Mouse (Mus musculus): Measurements from ENCODE around the gene Nkx6-2. TPM values are rescaled to one million over a fixed set of nuclear protein-coding genes. Genes with fewer than 3 reads are reported as not detected.

Gene Nkx6-2
- total and polyA plus RNA-seq, 3 experiments: 0.12 TPM; not detected in 2

- Histone ChIP-seq H3K9me3 (replicated peaks; ENCODE audit: insufficient read depth, low read length) (no peaks in the 10 kb centered on the region), H3K79me2 (ENCODE audit: control insufficient read depth, insufficient read depth, low read length, poor library complexity) (no peaks in the 10 kb centered on the region), H3K4me3 (ENCODE audit: control insufficient read depth in 1 of 2, insufficient read depth in 1 of 2, low read depth in 2 of 2, low read length in 2 of 2) (no peak overlapping the region), H3K27me3 (ENCODE audit: control insufficient read depth in 1 of 2, insufficient read depth in 2 of 2, low read length in 2 of 2) (no peaks in the 10 kb centered on the region), H3K9ac (ENCODE audit: control insufficient read depth, low read depth, low read length, poor library complexity, severe bottlenecking) (no peak overlapping the region), H3K36me3 (ENCODE audit: control insufficient read depth in 1 of 2, insufficient read depth in 2 of 2, low read length in 2 of 2) (no peaks in the 10 kb centered on the region; a peak in 1 of 4 replicates), H3K4me1 (ENCODE audit: control insufficient read depth in 1 of 2, insufficient read depth in 2 of 2, low read length in 2 of 2) (no peaks in the 10 kb centered on the region), H3K27ac (ENCODE audit: control insufficient read depth, low read depth, low read length) (no peak overlapping the region)
- TF ChIP-seq MEF2A (IDR thresholded peaks at IDR 0.05; ENCODE audit: extremely low read depth, insufficient replicate concordance, low read depth, low read length, poor library complexity, severe bottlenecking): no peak
- TF ChIP-seq CHD1 (IDR thresholded peaks at IDR 0.05; ENCODE audit: low read depth, low read length): no peak
- no peak for TF ChIP-seq MAZ (IDR thresholded peaks at IDR 0.05; ENCODE audit: low read depth, low read length)
- TF ChIP-seq JUND (IDR thresholded peaks at IDR 0.05; ENCODE audit: low read depth, low read length): no peak
- TF ChIP-seq MYB (IDR thresholded peaks at IDR 0.05; ENCODE audit: low read depth, low read length): no peak
- no peak for TF ChIP-seq NRF1 (IDR thresholded peaks at IDR 0.05; ENCODE audit: insufficient read depth, low read depth, low read length, poor library complexity, severe bottlenecking)
- no peak for TF ChIP-seq SMC3 (IDR thresholded peaks at IDR 0.05; ENCODE audit: low read depth, low read length)
- no peak for TF ChIP-seq CHD2 (IDR thresholded peaks at IDR 0.05; ENCODE audit: low read length)
- no peak for TF ChIP-seq MXI1 (IDR thresholded peaks at IDR 0.05; ENCODE audit: low read depth, low read length)
- DNase-seq (ENCODE audit: low read depth, low spot score): no peak
Measured at GRCm38 (mm10) chr7:139530591-139531427, 51.8 kb downstream of the Nkx6-2 start.

Other genes with a start within 250 kb of the Nkx6-2 start
- gene Inpp5a, start 193.7 kb downstream of the Nkx6-2 start, total RNA-seq (2012; rRNA removed): 4.8 and 5.7 TPM in 2 replicates
- 10 to 100 TPM in 1 of 2 experiments, not detected in 1; 14.4 TPM for gene Inpp5a, start 193.7 kb downstream of the Nkx6-2 start, polyA plus RNA-seq (2012; ENCODE audit: insufficient read depth in 1 of 2, insufficient read length in 2 of 2, low read depth in 1 of 2, low replicate concordance in 2 of 2, missing spikeins in 1 of 2)
- gene Cfap46, start 101.0 kb upstream of the Nkx6-2 start, total RNA-seq (2012; rRNA removed): 0.04 TPM in 1 of 2 replicates, not detected in the other
- gene Cfap46, start 101.0 kb upstream of the Nkx6-2 start, polyA plus RNA-seq (2012; ENCODE audit: insufficient read depth in 1 of 2, insufficient read length in 2 of 2, low read depth in 1 of 2, low replicate concordance in 2 of 2, missing spikeins in 1 of 2): under 1 TPM in 1 of 2 experiments, not detected in 1; 0.03 TPM

Data from MEL (cell line).